Mouse (Mus musculus) embryonic facial prominence, embryonic 15.5 days (tissue): Measurements from ENCODE around the gene Nup210l. TPM values are rescaled to one million over a fixed set of nuclear protein-coding genes. Genes with fewer than 3 reads are reported as not detected.
A peak's percentile ranks its signal among the peaks of the same experiment; 100 is the strongest.
"Not testable (repeated sequence)": the region's sequence is repeated elsewhere in the genome, so short reads cannot be mapped to it uniquely, and the experiment has no call there.

Experiments used
- ATAC-seq: fragments of 200-750 bp; cut with Nextera tagmentation; 2 replicates; pipeline ENCODE4 v1.8.0; 2017; ENCODE audit warnings: low read depth, moderate TSS enrichment; ENCODE audit not compliant: insufficient number of reproducible peaks, low FRiP score, low TSS enrichment
- H3K27ac ChIP-seq: fragments of 300-500 bp; sonication (generic); replicated peaks from 2 replicates; pipeline ENCODE4 v1.5.1; 2015; ENCODE audit warnings: mild to moderate bottlenecking, inconsistent platforms
- H3K27me3 ChIP-seq: fragments of 300-500 bp; sonication (generic); 2 replicates; pipeline ENCODE4 v1.6.1; 2015; ENCODE audit warnings: inconsistent platforms
- H3K36me3 ChIP-seq: fragments of 300-500 bp; sonication (generic); 2 replicates; pipeline ENCODE4 v1.6.1; 2015; ENCODE audit warnings: mild to moderate bottlenecking, inconsistent platforms
- H3K4me1 ChIP-seq: fragments of 300-500 bp; sonication (generic); 2 replicates; pipeline ENCODE4 v1.6.1; 2015; ENCODE audit warnings: inconsistent platforms
- H3K4me2 ChIP-seq: fragments of 300-500 bp; sonication (generic); replicated peaks from 2 replicates; pipeline ENCODE4 v1.6.1; 2015; ENCODE audit warnings: mild to moderate bottlenecking, inconsistent platforms
- H3K4me3 ChIP-seq: fragments of 300-500 bp; sonication (generic); replicated peaks from 2 replicates; pipeline ENCODE4 v1.5.1; 2015; ENCODE audit warnings: mild to moderate bottlenecking, inconsistent platforms
- H3K9ac ChIP-seq: fragments of 300-500 bp; sonication (generic); 2 replicates; pipeline ENCODE4 v1.6.1; 2015; ENCODE audit warnings: inconsistent platforms
- H3K9me3 ChIP-seq: fragments of 300-500 bp; sonication (generic); replicated peaks from 2 replicates; pipeline ENCODE4 v1.6.1; 2016; ENCODE audit warnings: inconsistent platforms
- WGBS: fragments of 180-500 bp; shearing (Covaris S2); methylation state at CpG from one replicate; pipeline ENCODE4 v1.1.7; 2015; 5-methylcytosine and 5-hydroxymethylcytosine counted together
- polyA plus RNA-seq: library from polyadenylated mRNA; unstranded; fragments of >200 nt; fragmentation: Nextera tagmentation; extraction: Ambion mirVana; gene quantifications from 2 replicates; pipeline ENCODE4 v1.2.1, GENCODE M21; 2015

Nup210l gene
- polyA plus RNA-seq, 1 experiment from 2014 or later: 0.36 TPM

DNA sequence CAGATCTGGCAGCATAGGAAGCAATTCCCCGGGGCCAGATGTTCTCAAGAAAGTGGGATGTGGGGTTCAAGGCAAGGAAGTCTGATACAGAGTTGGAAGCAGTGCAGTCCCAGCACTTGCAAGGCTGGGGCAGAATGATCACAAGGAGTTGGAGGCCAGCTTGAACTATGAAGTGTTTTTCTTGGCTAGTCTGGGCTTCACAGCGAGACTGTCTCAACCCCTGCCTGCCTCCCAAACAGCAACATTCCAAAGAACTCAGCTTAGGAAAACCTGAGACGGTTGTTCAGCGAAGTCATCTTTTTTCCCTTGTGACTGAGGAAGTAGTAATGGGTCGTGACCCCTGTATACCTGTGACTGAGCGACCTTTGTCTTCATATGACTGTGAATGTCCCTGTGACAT is 146.9 kb downstream of the Nup210l start:
- H3K9me3 ChIP-seq: no peaks in the 10 kb centered on the region
- WGBS: 80% methylated on average over 6 of the region's 6 CpGs
- ATAC-seq: no peak

DNA sequence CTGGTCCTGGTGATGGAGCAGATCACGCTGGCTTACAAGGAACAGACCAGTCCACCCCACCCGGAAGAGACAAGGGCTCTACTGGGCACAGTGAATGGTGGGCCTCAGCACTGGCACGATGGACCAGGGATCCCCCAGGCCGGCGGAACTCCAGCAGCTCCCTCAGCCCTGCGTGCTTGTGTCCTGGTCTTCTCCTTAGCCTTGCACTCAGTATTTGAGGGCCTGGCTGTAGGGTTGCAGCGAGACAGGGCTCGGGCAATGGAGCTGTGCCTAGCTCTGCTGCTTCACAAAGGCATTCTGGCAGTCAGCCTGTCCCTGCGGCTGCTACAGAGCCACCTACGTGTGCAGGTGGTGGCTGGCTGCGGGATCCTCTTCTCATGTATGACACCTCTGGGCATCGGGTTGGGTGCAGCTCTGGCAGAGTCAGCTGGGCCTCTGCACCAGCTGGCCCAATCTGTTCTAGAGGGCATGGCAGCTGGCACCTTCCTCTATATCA is 147.8 kb downstream of the Nup210l start:
- WGBS: 91% methylated on average over 11 of the region's 12 CpGs
- not testable (repeated sequence) for H3K4me2 ChIP-seq, H3K4me3 ChIP-seq, H3K27me3 ChIP-seq, ATAC-seq, H3K27ac ChIP-seq, H3K9ac ChIP-seq, H3K9me3 ChIP-seq
- peaks cover 26% of the 10 kb centered on the region for H3K4me1 ChIP-seq
- H3K36me3 ChIP-seq: peaks cover 19% of the 10 kb centered on the region

More for the DNA sequence above, 146.9 kb downstream of the Nup210l start:
- Histone ChIP-seq H3K36me3 (peaks cover 19% of the 10 kb centered on the region), H3K4me1 (peaks cover 28% of the 10 kb centered on the region), H3K9ac (no peak overlapping the region), H3K27me3 (no peaks in the 10 kb centered on the region), H3K4me2 (no peak overlapping the region), H3K27ac (no peak overlapping the region), H3K4me3 (no peak overlapping the region)

GRCm38 (mm10) chr3:90252659-90253058 is 148.7 kb downstream of the Nup210l start:
- H3K27ac ChIP-seq, H3K9ac ChIP-seq, ATAC-seq, H3K9me3 ChIP-seq, H3K4me2 ChIP-seq, H3K4me3 ChIP-seq, H3K27me3 ChIP-seq: not testable (repeated sequence)
- Histone ChIP-seq H3K36me3 (peaks cover 26% of the 10 kb centered on the region), H3K4me1 (peaks cover 23% of the 10 kb centered on the region)
- 92% methylated on average over 2 of the region's 2 CpGs for WGBS

DNA sequence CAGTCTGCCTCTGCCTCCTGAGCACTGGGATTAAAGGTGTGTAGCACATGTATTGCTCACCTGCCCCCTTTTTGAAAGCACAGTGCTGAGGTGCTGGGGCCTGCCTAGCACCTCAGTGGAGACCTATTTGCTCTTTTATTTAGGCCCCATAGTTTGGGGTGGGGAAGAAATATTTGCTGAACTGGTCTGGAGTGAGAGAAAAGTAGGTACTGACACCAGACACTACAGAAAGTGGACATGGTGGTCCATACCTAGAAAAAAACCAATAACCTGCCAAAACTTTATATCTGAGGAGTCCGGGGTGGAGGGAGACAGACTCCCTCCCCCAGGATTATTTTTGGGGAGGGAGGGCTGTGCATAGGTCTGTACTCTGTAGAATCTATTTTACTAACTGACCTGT is 149.2 kb downstream of the Nup210l start:
- not testable (repeated sequence) for H3K9me3 ChIP-seq, H3K4me2 ChIP-seq, H3K9ac ChIP-seq, H3K27ac ChIP-seq, H3K4me3 ChIP-seq, H3K27me3 ChIP-seq, ATAC-seq
- H3K36me3 ChIP-seq: peaks cover 31% of the 10 kb centered on the region
- H3K4me1 ChIP-seq: peaks cover 23% of the 10 kb centered on the region
- 67% methylated on average over 1 of the region's 1 CpGs for WGBS

- H3K9me3 ChIP-seq: no peaks in the 10 kb centered on the region
- under 1% methylated on average over 40 of the region's 40 CpGs for WGBS
- H3K27me3 ChIP-seq: no peaks in the 10 kb centered on the region
- H3K36me3 ChIP-seq: peaks cover 38% of the 10 kb centered on the region
- H3K27ac ChIP-seq: peak within 1 kb of the TSS; percentile 85
- peaks cover 23% of the 10 kb centered on the region for H3K4me1 ChIP-seq
- H3K4me2 ChIP-seq: peak within 1 kb of the TSS; percentile 76
- peak within 1 kb of the TSS; percentile 95 for H3K4me3 ChIP-seq
- H3K9ac ChIP-seq: peak within 1 kb of the TSS; percentile 82
- peak; percentile 97 for ATAC-seq
Measured at GRCm38 (mm10) chr3:90253653-90254418, 149.9 kb downstream of the Nup210l start, which contains the start of gene Crtc2. Gene Crtc2, plus strand, starts transcription at chr3:90254163.

- Histone ChIP-seq H3K9me3 (no peaks in the 10 kb centered on the region), H3K9ac (peak overlapping the region; percentile 82), H3K36me3 (peaks cover 45% of the 10 kb centered on the region), H3K27ac (peak overlapping the region; percentile 85), H3K4me2 (peak overlapping the region; percentile 76), H3K27me3 (no peaks in the 10 kb centered on the region), H3K4me1 (peaks cover 19% of the 10 kb centered on the region), H3K4me3 (peak overlapping the region; percentile 95)
- WGBS: under 1% methylated on average over 41 of the region's 41 CpGs
- peak; percentile 63 for ATAC-seq
Measured at GRCm38 (mm10) chr3:90254419-90255193, 150.7 kb downstream of the Nup210l start.

GRCm38 (mm10) chr3:90255194-90255565 is 151.2 kb downstream of the Nup210l start:
- Histone ChIP-seq H3K27me3 (no peaks in the 10 kb centered on the region), H3K4me1 (peaks cover 19% of the 10 kb centered on the region), H3K4me2 (peak overlapping the region; percentile 76), H3K27ac (no peak overlapping the region; the same call in 1 of the 2 replicates), H3K36me3 (peaks cover 47% of the 10 kb centered on the region), H3K9me3 (no peaks in the 10 kb centered on the region), H3K9ac (peak overlapping the region; percentile 82), H3K4me3 (peak overlapping the region; percentile 95)
- WGBS: 13% methylated on average over 2 of the region's 2 CpGs
- ATAC-seq: no peak

GRCm38 (mm10) chr3:90255784-90256353 is 151.9 kb downstream of the Nup210l start:
- Histone ChIP-seq H3K27me3 (no peaks in the 10 kb centered on the region), H3K4me2 (no peak overlapping the region), H3K4me3 (no peak overlapping the region; the same call in 1 of the 2 replicates), H3K9me3 (no peaks in the 10 kb centered on the region), H3K9ac (no peak overlapping the region), H3K4me1 (peaks cover 15% of the 10 kb centered on the region), H3K36me3 (peaks cover 49% of the 10 kb centered on the region), H3K27ac (no peak overlapping the region)
- 91% methylated on average over 14 of the region's 14 CpGs for WGBS
- no peak for ATAC-seq

DNA sequence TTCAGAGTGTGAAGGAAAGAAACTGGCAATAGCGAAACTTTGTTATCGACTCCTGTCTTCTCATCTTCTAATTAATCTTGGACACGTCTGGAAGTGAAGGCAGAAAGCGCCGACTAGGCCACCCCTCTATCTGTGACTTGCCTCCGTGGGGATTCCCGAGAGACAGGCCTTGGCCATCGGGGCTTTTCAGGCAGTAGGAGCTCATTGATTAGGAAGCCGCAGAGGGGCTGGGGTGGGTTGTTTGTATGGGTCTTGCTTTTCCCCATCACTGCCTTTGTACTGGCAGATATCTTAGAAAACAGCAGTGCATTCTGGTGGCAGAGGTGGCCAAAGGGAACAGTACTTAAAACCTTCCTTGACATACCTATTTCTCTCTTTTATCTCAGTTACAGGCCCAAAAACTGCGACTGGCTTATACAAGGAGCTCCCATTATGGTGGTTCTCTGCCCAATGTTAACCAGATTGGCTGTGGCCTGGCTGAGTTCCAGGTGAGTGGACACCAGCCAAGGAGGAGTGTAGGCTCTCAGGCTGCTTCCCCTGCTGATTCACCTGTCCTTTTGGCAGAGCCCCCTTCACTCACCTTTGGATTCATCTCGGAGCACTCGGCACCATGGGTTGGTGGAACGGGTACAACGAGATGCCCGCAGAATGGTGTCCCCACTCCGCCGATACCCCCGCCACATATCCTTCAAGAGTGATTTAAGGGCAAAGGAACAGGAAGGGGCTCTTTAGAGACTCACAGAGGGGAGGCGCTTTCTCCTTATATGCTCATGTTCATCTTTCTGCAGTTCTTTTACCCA is 153.0 kb downstream of the Nup210l start:
- H3K4me1 ChIP-seq: peaks cover 12% of the 10 kb centered on the region
- H3K27me3 ChIP-seq: no peaks in the 10 kb centered on the region
- peaks cover 50% of the 10 kb centered on the region for H3K36me3 ChIP-seq
- H3K27ac ChIP-seq: no peak overlapping the region
- no peak overlapping the region for H3K4me3 ChIP-seq
- WGBS: 94% methylated on average over 19 of the region's 19 CpGs
- no peak overlapping the region for H3K9ac ChIP-seq
- no peak overlapping the region for H3K4me2 ChIP-seq
- no peaks in the 10 kb centered on the region for H3K9me3 ChIP-seq
- no peak for ATAC-seq

GRCm38 (mm10) chr3:90258521-90258920 is 154.6 kb downstream of the Nup210l start:
- no peaks in the 10 kb centered on the region for H3K27me3 ChIP-seq
- H3K9me3 ChIP-seq: no peaks in the 10 kb centered on the region
- no peak overlapping the region for H3K4me3 ChIP-seq
- H3K9ac ChIP-seq: no peak overlapping the region
- peaks cover 66% of the 10 kb centered on the region for H3K36me3 ChIP-seq
- ATAC-seq: no peak
- no peak overlapping the region for H3K4me2 ChIP-seq
- H3K4me1 ChIP-seq: peaks cover 12% of the 10 kb centered on the region
- 90% methylated on average over 4 of the region's 4 CpGs for WGBS
- H3K27ac ChIP-seq: no peak overlapping the region
